Mouse (Mus musculus): ENCODE measurements around the gene Moxd1. TPM values are rescaled to one million over a fixed set of nuclear protein-coding genes. Genes with fewer than 3 reads are reported as not detected.

Gene Moxd1
- polyA plus RNA-seq, 1 experiment: 5.0 TPM

GRCm38 (mm10) chr10:24228318-24229183 lies 5.2 kb downstream of the Moxd1 start:
- TF ChIP-seq CTCF (IDR thresholded peaks at IDR 0.05; ENCODE audit: borderline replicate concordance, extremely low read depth, insufficient read depth, insufficient read length): no peak
- no peak for TF ChIP-seq POLR2A (IDR thresholded peaks at IDR 0.05; ENCODE audit: borderline replicate concordance, extremely low read depth, insufficient read depth, insufficient read length, poor library complexity, severe bottlenecking)
- DNase-seq (ENCODE audit: low read depth): peak; percentile 37

DNA sequence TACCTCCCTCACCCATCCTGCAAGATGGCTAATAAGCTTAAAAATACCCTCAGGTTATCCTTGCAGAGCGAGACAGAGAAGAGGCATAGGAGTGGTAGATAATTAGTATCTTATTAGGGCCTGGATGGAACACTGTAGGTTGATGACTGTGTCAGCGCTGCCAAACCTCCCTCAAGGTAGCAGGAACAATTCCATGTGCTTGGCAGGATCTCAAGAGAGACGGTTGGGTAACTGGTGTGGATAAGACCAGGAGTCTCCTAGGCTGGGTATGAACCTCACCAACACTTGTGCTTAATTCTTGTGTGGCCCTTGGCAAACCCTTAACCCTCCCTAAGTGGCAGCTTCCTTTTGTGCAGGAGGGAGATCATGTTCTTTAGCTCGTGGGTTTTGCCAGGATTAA lies 9.0 kb downstream of the Moxd1 start:
- TF ChIP-seq CTCF (IDR thresholded peaks at IDR 0.05; ENCODE audit: borderline replicate concordance, extremely low read depth, insufficient read depth, insufficient read length) (no peak), POLR2A (IDR thresholded peaks at IDR 0.05; ENCODE audit: borderline replicate concordance, extremely low read depth, insufficient read depth, insufficient read length, poor library complexity, severe bottlenecking) (no peak)
- peak; percentile 39 for DNase-seq (ENCODE audit: low read depth)

DNA sequence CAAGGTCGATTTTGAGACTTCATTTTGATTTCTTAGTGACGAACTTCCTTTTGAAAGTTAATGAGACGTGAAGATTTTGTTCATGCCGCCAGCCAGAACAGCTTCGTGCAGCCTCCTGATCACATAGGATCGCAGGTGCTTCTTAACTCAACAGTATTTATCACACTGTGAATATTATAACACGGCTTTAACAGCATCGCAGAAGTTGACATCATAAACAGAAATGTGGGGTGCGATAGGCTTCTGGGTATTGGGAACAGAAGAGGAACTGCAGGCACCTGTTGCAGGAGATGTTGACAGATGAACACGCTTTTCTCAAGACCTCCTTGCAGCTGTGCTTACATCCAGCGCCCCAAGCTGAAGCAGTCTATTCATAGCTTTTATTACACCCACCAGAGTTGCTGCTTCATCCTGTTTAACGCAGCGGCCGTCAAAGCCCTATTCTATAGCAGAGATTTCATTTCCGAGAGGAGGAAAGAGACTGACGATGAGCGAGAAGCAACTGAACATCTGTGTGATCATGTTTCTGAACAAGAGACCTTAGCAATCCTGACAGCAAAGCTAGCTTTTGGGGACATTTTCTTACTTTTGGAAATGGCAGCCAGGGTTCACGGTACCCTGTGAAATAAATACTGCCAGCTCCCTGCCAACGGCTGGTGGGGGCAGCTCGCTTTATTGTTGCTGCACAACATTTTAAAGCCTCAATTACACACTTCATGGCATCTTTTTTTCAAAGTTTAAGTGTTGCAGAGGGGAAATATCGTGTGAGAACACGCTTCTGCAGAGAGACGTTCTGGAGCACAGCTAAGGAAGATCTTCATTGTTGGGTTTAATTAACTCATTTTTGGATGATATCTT lies 12.3 kb downstream of the Moxd1 start:
- DNase-seq (ENCODE audit: low read depth): peak; percentile 64
- TF ChIP-seq POLR2A (IDR thresholded peaks at IDR 0.05; ENCODE audit: borderline replicate concordance, extremely low read depth, insufficient read depth, insufficient read length, poor library complexity, severe bottlenecking) (no peak), CTCF (IDR thresholded peaks at IDR 0.05; ENCODE audit: borderline replicate concordance, extremely low read depth, insufficient read depth, insufficient read length) (no peak)

GRCm38 (mm10) chr10:24246815-24247214 lies 23.5 kb downstream of the Moxd1 start:
- TF ChIP-seq CTCF (IDR thresholded peaks at IDR 0.05; ENCODE audit: borderline replicate concordance, extremely low read depth, insufficient read depth, insufficient read length) (no peak), POLR2A (IDR thresholded peaks at IDR 0.05; ENCODE audit: borderline replicate concordance, extremely low read depth, insufficient read depth, insufficient read length, poor library complexity, severe bottlenecking) (no peak)
- no peak for DNase-seq (ENCODE audit: low read depth)

DNA sequence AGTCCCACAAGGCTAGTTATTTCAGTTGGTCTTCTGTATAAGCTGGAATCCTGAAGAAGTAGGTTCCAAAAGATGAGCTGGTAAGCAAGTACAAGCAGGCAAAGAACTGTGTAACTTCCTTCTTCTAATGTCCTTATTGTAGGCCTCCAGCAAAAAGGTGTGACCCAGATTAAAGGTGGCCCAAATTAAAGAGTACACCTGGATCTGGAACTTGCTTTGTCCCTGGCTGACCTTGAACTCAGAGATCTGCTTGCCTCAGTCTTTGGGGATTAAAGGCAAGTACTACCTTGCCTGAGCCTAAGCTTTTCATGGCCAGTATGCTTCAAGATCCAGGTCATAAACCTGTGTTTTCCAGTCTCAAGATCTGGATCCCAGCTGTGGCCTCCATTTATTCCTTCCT lies 24.8 kb downstream of the Moxd1 start:
- DNase-seq (ENCODE audit: low read depth): no peak
- no peak for TF ChIP-seq CTCF (IDR thresholded peaks at IDR 0.05; ENCODE audit: borderline replicate concordance, extremely low read depth, insufficient read depth, insufficient read length)
- no peak for TF ChIP-seq POLR2A (IDR thresholded peaks at IDR 0.05; ENCODE audit: borderline replicate concordance, extremely low read depth, insufficient read depth, insufficient read length, poor library complexity, severe bottlenecking)

GRCm38 (mm10) chr10:24251631-24252030 lies 28.3 kb downstream of the Moxd1 start:
- no peak for TF ChIP-seq POLR2A (IDR thresholded peaks at IDR 0.05; ENCODE audit: borderline replicate concordance, extremely low read depth, insufficient read depth, insufficient read length, poor library complexity, severe bottlenecking)
- no peak for TF ChIP-seq CTCF (IDR thresholded peaks at IDR 0.05; ENCODE audit: borderline replicate concordance, extremely low read depth, insufficient read depth, insufficient read length)
- DNase-seq (ENCODE audit: low read depth): no peak

GRCm38 (mm10) chr10:24258150-24258549 lies 34.8 kb downstream of the Moxd1 start:
- TF ChIP-seq CTCF (IDR thresholded peaks at IDR 0.05; ENCODE audit: borderline replicate concordance, extremely low read depth, insufficient read depth, insufficient read length) (no peak), POLR2A (IDR thresholded peaks at IDR 0.05; ENCODE audit: borderline replicate concordance, extremely low read depth, insufficient read depth, insufficient read length, poor library complexity, severe bottlenecking) (no peak)
- no peak for DNase-seq (ENCODE audit: low read depth)

DNA sequence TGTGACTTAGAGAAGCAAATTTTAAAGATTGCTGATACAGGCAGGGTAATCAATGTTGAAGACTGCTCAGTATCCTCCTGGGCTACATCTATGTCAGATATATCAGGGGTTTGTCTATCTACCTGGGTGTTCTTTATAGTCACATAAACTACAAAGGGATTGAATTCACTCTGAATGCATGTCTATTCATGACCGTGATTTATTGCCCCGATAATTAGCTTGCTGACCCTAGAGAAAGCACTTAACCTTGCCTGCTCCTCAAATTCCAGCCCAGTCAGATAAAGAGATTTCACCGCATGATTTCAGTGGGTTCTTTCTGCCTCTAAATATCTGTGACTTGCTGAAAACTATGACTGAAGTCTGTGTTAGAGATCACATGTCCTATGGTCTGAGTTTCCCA lies 35.6 kb downstream of the Moxd1 start:
- no peak for TF ChIP-seq POLR2A (IDR thresholded peaks at IDR 0.05; ENCODE audit: borderline replicate concordance, extremely low read depth, insufficient read depth, insufficient read length, poor library complexity, severe bottlenecking)
- TF ChIP-seq CTCF (IDR thresholded peaks at IDR 0.05; ENCODE audit: borderline replicate concordance, extremely low read depth, insufficient read depth, insufficient read length): no peak
- DNase-seq (ENCODE audit: low read depth): no peak

DNA sequence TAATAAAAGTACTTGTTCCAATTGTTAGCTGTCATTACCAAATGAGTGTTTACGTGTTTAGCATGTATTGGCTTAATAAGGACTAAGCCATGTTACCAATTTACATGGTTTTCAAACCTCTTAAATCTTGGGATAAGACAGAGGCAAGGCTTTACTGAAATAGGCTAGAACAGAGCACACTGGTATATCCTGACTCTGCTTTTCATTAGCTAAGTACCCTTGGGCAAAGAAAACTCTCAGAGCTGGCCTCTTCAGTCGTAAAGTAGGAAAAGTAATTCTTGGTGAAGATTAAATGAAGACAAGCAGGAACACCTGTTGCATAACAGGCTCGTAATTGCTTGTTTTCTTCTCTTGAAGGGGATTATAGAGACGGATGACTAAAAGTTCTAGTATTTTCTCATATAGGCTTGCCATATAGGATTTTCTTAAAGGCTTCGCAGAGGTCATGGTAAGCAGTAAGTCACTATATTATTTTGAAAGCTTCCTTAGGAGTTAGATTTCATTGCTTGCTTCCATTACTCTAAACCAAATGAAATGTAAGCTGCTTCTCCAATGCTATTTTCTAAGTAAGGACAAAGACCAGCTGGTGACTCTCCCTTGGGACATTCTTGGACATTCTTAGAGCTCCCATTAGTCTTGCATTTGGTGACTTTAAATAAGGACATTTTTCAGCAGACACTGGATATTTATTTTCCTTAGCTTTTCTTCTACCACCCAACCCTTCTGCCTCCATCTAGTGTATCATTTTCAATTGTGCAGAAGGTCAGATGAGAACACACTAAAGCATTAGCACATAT lies 36.7 kb downstream of the Moxd1 start:
- TF ChIP-seq CTCF (IDR thresholded peaks at IDR 0.05; ENCODE audit: borderline replicate concordance, extremely low read depth, insufficient read depth, insufficient read length) (no peak), POLR2A (IDR thresholded peaks at IDR 0.05; ENCODE audit: borderline replicate concordance, extremely low read depth, insufficient read depth, insufficient read length, poor library complexity, severe bottlenecking) (no peak)
- no peak for DNase-seq (ENCODE audit: low read depth)

DNA sequence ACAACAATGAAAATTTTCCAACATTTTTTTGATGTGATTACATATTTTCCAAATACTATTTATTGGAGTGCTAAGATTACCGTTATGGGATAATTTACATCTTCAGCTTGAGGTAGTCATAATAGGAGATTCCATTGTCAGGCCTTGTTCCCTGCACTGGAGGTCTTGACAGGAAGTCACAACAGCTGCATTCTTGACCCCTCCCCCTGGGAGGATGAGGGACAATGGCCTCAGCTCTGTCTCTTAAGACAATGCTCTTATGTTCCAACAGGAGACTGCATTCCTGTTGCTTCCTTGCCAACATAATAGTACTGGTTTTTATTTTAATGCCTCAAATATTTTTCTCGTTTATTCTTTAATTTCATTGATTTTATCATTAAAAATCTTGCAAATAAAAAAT lies 44.2 kb downstream of the Moxd1 start:
- TF ChIP-seq CTCF (IDR thresholded peaks at IDR 0.05; ENCODE audit: borderline replicate concordance, extremely low read depth, insufficient read depth, insufficient read length): no peak
- TF ChIP-seq POLR2A (IDR thresholded peaks at IDR 0.05; ENCODE audit: borderline replicate concordance, extremely low read depth, insufficient read depth, insufficient read length, poor library complexity, severe bottlenecking): no peak
- DNase-seq (ENCODE audit: low read depth): no peak
